Mouse (Mus musculus) cerebellum, postnatal 25 days (tissue): ENCODE data around the gene Rapgef3.
A peak's percentile ranks its signal among the peaks of the same experiment; 100 is the strongest.

Source experiments
- DNase-seq, 2 experiments: peaks; one replicate each; pipeline ENCODE4 v3.0.0; 2021; ENCODE audit warnings: mixed read lengths in 2 of 2

The Rapgef3 gene

DNA sequence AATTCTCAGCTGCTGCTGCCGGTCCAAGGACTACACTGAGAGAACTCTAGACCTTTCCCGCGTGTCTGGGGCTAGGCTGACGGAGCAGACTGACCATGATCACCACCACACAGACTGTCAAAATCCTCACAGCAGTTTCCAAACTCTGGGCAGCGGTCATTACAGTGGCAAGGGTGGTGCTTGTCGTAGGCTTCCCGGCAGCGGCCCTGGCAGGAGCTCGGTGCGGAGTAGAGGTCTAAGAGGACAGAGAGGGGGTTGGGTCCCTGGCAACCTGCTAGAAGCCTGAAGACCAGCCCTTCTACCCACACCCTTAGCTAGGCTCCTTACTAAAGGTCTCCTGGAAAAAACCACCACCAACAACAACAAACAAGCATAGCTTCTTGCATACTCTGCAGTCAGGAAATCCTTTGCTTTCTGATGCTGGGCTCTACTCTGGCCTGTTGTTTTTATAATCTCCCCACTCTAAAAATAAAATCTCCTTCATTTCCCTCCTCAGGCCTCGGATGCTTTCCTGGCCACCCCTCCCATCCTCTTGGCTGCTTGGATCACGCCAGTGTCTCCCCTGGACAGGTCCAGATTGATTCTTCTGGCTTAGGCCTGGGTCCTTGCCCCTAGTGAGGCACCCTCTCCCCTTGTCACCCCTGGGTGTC lies 47.6 kb downstream of the Rapgef3 start:
- DNase-seq: no peak

DNA sequence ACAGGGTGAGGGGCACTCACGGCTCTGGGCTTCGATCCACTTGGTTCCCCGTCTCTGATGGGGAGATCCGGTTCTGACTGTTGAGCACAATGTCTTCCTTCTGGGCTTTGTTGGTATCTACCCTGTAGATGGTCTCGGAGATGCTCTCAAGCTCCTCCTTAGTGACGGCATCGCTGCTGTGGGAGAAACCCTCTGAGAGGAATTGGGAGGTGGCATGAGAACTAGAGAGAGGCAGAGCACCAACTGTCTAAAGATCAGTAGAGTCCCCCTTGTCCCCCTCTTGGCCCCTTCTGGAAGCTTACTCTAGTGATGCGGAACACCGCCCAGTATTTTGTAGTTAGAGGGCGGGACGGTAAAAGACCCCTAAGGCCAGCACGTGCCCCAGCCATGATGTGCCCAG lies 48.3 kb downstream of the Rapgef3 start:
- no peak for DNase-seq

DNA sequence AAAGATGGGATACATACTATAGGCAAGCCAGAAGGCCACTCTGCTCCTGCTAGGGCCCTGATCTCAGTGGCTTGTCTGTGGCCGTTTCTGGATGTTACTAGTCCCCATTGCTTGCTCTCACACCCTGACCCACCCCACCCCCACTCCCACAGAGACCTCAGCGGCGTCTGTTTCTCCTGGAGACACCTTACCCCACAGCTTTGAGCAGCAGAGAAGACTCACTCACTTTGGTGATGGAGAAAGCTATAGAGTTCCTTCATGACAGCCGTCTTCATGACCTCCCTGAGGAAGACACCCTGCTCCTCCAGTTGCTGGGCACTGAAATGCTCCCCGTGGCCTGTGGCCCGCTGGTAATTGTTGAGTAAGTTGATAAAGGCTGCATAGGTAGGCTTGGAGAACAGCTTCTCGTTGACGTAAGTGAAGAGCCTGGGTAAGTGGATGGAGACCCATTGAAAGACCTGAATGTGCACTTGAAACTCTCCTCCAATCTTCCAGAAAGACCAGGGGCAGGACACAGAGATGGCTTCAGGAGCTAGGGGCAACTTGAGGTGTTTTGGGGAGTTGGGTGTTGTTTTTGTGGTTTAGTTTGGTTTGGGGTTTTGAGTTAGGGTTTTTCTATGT lies 49.1 kb downstream of the Rapgef3 start:
- DNase-seq: no peak

DNA sequence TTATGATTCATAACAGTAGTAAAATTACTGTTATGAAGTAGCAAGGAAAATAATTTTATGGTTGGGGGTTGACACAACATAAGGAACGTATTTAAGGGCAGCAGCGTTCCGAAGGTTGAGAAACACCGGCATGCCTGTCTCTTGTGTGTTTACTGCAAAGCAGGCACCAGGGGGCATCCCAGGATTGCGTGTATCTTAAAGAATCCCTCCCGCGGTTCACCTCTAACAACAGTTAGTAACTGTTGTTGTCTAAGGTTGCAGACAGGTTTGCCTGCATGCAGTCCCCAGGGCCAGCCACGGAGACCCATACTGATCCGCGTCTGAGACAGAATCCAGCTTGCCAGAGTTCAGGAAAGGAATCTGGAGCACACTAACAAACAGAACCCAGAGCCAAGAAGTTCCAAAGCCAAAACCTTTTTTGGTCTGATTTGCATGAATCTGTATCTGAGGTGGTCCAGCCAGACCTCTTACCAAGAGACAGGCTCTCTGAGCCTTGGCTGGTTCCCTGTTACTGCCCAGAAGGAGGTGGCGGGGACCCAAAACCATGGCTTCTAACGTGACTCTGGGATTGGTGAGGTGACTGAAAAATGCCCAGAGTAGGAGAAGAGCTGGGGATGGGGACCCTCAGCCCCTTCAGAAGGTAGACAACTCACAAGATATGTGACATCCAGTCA lies 49.8 kb downstream of the Rapgef3 start:
- DNase-seq: peak; percentile 49 to 73

DNA sequence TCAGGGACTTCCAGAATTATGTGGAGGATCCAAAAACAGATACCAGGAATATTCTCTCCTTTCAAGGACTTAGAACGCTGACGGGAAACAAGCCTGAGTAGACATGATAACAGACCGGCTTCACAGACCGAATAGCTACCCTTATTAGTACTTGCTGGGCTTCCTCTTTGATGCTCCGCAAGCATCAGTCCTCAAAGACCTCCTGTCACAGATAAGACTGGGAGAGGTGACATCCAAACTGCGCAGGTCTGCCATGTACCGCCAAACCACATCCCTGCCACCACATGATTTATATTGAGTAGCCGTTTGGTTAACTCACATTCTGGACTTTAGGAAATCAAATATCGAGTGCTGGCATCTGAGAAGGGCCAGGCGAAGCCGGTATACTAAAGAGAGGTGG lies 51.0 kb downstream of the Rapgef3 start:
- DNase-seq: no peak

DNA sequence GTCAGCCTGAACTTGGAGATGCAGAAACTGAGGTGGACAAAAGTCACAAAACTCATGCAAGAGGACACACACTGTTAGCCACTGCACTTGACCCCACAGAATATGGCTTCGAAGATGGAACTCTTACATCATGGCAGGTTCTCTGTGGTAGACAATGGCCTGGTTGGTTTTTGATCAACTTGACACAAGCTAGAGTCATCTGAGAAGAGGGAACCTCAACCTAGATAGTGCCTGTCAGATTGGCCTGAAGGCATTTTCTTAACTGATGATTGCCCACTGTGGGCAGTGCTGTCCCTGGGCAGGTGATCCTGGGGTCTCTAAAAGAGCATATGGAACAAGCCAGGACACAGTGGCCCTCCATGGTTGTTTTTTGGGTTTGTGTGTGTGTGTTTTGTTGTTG lies 52.0 kb downstream of the Rapgef3 start:
- DNase-seq: no peak

DNA sequence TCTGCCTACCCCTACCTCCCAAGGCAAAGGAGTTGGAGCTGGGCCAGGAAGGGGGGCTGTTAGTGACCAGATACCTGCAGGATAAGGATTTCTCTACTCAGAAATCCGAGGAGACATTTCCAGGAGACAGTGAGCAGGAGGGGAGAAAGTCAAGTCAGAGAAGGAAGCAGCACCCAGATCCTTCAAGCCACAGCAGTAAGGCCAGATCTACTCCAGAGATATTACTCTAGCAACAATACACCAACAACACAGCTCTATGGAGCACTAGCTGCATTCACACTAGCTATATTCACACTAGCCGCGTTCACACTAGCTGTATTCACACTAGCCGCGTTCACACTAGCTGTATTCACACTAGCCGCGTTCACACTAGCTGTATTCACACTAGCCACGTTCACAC lies 52.7 kb downstream of the Rapgef3 start:
- DNase-seq: no peak

DNA sequence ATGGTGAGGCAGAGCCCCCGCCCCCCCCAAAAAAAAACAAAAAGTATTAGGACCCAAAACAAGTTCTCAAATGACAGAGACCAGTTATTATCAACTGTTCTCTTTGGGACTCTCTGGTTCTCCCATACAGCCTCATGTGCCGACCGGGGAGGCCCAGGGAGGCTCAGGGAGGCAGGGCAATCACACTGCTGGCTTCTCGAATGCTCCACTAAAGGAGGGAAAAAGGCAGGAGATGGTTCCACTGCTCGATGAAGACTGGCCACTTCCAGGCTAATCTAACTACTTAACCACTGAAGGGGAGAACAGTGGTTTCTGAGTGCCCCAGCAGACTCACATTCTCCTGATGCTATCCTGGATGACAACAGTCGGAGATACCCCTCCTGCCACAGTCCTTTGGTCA lies 55.2 kb downstream of the Rapgef3 start:
- DNase-seq: no peak

DNA sequence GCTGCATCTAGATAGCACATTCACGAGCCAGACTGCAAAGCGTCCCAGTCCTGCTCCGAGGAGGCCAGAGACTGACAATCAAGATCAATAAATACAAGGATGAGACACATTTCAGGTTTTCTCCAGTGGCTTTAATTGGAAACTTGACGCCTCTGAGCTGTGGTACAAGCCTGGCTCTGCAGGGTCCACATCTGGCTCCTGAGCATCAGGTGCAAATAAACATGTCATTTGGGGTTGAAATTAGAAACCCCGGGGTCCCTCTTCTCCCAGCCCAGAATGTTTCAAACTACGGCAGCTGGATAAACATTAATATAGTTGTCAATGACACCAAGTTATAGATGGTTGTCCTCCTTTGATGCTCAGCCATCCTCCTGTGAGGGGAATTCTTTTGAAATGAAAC lies 56.9 kb downstream of the Rapgef3 start:
- DNase-seq: no peak

DNA sequence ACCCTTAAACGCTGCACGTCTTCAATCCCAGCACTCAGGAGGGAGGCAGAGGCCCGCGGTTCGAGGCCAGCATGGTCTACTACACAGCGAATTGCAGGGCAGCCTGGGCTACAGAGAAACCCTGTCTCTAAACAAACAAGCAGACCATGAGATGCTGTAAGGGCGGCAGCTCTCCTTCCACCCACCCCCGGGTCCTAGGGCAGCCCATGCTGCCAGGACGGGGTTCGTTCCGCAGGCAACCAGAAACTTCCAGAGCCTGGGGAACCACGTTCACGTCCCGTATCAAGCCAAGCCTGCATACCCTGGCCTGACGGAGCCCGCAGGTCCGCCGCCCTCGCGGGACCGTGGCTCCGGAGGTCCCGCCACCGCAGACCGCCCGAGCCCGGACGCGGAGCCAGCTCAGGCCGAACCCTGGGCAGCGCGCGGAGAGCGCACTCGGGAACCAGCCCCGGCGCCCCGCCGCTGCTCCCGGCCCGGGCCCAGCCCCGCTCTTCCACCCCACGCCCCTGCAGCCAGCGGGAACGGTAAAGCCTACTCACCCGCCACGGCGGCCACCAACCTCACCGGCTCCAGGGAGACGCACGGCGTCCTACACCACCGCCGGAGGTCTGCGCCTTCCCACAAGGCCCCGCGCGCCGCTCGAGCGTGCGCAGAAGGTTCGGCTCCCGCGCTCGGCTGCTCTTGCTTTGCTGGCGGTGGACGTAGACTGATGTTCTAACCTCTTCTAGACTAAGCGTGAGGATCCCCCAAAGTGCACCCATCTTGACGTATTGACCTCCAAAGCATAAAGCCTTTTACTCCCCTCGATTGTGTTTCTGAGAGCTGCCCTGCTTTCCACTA lies 62.3 kb downstream of the Rapgef3 start, which contains the start of gene Rpap3:
Gene Rpap3, minus strand, starts transcription at position 615 of the 840 bp plus-strand sequence.
- DNase-seq: peak; percentile 90 to 94

DNA sequence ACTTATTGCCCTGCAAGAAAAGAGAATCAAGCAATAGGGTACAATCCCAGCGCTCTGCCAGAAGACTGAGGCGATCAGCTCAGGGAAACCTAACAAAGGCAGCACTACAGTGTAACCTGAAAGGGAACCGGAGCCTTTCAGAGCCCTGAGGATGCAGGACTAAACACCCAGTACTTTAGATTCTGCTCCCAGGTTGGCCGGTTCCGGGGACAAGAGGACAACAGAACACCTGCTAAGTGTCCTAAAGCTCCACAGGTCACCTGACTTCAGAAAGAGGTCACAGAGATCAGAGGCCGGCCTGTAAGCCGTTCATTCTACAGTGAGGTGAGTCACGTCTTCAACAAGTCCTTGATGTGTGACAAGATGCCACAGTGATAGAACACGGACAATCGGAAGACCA lies 71.2 kb downstream of the Rapgef3 start:
- DNase-seq: no peak
